Mouse (Mus musculus) splenic B cell, adult 2 months (primary cell): ENCODE measurements around the gene Neu1.
"Not testable (repeated sequence)": the region's sequence is repeated elsewhere in the genome, so short reads cannot be mapped to it uniquely, and the experiment has no call there.

ENCODE experiments used
- DNase-seq: peaks from one replicate; pipeline ENCODE4 v3.0.0-alpha.2; 2011; ENCODE audit warnings: low read depth, low spot score
- H3K27me3 ChIP-seq: 2 replicates; pipeline ENCODE4 v1.6.1; 2012; ENCODE audit warnings: mild to moderate bottlenecking, low read length, moderate library complexity, mixed read lengths; ENCODE audit not compliant: control insufficient read depth, poor library complexity, insufficient read depth, severe bottlenecking
- H3K36me3 ChIP-seq: 2 replicates; pipeline ENCODE4 v1.6.1; 2012; ENCODE audit warnings: mild to moderate bottlenecking, low read length, moderate library complexity, mixed read lengths; ENCODE audit not compliant: control insufficient read depth, poor library complexity, insufficient read depth, severe bottlenecking

Gene Neu1

DNA sequence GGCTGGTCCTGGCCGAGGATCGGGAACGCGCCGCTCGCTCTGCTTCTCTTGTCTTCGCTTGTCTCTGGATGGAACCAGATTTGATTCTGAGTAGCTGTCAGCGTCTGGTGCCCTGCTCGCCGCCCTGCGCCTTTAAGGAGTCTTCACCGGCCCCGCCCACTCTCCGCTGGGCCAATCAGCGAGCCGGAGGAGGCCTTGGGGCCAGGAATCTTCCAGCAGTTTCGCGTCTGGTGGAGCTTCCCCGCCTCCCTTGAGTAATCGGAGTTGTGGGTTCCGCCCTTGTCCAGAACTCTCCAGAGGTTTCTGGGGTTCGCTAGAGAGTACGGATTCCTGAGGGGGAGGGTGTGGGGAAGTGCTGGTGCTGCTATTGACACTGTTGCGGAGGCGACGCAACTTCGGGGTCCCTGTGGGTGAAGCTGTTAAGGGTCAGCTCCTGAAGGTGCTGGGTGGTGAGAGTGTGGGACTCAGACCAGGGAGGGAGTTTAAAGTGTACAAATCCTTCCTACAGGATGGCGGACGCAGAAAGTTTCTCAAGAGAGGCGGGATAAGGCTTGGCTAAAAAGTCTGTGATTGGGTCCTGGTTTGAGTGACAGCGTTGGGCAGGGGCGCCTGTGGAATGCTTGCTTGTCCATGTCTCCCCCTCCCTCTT, 28.2 kb downstream of the Neu1 start, which contains the start of gene Hspa1b:
Gene Hspa1b (minus strand): TSS at position 109 of the 649 bp plus-strand sequence.
- peak; percentile 90 for DNase-seq
- H3K36me3 ChIP-seq, H3K27me3 ChIP-seq: not testable (repeated sequence)

DNA sequence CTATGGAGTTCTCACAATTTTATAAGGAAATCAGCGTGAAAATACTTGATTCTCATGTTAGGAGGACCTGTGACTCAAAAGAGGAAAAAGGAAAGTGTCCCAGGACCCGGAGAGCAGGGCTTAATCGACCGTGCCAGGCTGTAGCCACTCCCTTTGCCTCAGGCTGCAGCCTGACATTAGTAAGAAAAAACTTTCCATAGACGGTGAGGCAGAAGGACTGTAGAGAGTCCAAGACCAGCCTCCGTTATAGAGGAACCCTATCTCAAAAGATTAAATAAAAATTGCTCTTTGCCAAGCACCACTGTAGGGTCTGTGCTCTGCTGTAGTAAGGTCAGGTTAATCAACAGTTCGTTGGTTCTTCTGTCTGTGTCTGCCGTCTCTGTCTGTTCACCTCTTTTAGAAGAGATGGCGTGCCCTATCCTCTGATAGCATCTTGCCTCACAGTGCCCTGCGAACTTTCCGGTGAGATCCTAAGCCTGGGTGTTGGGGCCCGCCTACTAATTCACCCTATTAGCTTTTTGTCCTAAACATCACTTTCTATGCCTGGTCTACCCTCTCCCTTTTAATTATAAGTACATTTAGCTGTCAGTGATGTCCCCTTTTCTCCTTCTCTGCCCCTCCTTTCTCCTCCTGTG, 28.9 kb downstream of the Neu1 start:
- no peaks in the 10 kb centered on the region for H3K36me3 ChIP-seq
- no peaks in the 10 kb centered on the region for H3K27me3 ChIP-seq
- DNase-seq = peak; percentile 62

DNA sequence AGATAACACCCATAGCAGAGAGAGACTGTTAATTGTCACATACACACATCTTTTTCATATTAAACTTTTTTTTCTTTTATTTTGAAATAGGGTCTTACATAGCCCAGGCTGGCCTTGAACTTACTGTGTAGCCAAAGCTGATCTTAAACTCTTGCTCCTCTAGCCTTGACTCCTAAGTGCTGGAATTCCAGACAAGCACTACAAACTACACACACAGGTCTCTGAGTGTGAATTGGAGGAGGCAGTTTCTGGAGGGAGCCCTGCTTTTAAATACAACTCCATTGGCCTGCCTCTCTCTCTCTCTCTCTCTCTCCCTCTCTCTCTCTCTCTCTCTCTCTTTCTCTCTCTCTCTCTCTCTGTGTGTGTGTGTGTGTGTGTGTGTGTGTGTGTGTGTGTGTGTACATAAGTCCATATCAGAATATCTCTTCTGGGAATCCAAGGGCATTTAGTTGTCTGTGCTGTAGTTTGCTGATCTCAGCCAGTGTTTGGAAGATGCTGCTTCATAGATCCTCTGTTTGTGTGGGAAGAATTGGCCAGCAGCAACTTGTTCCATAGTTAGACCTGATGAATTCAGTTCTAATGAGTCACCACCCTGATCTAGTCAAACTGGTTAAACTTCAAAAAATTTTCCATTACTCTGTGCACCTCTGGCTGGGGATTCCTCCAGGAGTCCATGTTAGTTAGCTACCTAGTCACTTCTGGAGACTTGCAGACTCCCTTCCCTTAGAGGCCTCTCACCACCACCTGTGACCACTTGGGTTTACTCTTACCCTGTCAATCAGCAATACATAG, 29.8 kb downstream of the Neu1 start:
- no peak for DNase-seq
- Histone ChIP-seq H3K36me3 (no peaks in the 10 kb centered on the region), H3K27me3 (no peaks in the 10 kb centered on the region)

DNA sequence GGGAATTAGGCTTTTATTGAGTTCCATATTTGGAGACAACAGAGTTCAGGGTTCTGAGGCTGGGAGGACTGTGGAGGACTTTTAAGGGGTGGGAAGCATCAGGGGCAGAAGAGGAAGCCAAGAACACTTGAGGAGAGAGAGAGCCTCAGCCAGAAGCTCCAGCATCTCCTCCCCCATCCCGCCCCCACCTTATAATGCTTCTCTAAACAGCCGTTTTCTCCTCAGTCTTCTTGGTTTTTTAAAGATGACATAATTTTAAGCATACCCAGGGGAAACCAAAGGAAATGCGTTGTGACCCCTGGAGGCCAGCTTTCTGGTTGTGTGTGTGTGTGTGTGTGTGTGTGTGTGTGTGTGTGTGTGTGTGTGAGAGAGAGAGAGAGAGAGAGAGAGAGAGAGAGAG, 31.1 kb downstream of the Neu1 start:
- H3K36me3 ChIP-seq = no peaks in the 10 kb centered on the region
- H3K27me3 ChIP-seq = no peaks in the 10 kb centered on the region
- DNase-seq = peak; percentile 53

DNA sequence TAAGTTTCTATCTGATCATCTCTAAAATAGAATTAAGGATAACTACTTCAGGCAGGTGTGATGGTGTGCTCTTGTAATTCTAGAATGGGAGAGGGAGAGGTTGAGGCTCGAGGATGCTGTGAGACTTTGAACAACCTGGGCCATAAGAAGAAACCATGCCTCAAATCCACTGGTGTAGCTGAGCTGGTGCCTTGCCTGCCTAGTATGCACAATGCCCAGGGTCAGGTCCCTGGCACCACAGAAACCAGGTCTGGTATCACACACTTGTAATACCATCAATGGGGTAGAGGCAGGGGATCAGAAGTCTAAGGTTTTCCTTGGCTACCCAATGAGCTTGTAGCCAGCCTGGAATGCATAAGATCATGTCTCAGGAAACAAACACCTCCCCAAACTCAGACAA, 31.8 kb downstream of the Neu1 start:
- H3K27me3 ChIP-seq = no peaks in the 10 kb centered on the region
- DNase-seq = no peak
- no peaks in the 10 kb centered on the region for H3K36me3 ChIP-seq

DNA sequence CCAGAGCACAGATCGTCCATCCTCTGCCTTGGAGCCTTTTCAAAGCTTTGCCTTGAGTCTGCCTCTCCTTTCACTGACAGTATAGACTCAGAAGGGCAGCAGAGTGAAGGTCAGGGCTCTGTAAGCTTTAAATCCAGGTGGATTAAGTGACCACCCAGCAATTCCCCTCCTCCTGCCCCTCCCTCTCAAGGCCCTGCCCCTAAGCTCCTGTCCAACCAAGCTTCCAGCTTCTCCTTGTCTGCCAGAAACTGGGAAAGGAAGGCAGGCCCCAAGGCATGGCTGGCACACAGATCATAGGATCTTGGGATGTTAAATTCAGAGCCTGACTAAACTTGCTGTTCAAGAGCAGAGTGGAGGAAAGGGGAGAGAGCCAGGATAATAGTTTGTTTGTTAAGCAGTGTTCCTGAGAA, 33.6 kb downstream of the Neu1 start:
- DNase-seq = no peak
- H3K36me3 ChIP-seq = no peaks in the 10 kb centered on the region
- no peaks in the 10 kb centered on the region for H3K27me3 ChIP-seq

DNA sequence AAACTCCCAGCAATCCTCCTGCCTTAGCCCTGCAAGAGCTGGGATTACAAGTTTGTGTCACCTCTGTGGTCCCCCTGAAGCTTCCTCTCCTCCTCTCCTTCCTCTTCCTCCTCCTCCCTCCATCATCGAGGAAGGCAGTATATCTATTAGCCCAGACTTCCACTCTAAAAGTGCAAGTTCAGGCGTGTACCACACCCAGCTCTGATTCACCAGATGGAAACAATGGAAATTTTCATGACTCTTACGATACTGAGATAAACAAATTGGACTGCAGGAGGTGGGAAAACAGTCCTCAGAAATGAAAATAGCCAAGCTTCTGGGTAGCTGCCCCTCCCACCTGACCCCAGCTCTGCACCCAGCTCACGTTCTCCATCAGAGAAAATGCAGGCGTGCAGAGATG, 34.6 kb downstream of the Neu1 start:
- Histone ChIP-seq H3K36me3 (no peaks in the 10 kb centered on the region), H3K27me3 (no peaks in the 10 kb centered on the region)
- DNase-seq = no peak

DNA sequence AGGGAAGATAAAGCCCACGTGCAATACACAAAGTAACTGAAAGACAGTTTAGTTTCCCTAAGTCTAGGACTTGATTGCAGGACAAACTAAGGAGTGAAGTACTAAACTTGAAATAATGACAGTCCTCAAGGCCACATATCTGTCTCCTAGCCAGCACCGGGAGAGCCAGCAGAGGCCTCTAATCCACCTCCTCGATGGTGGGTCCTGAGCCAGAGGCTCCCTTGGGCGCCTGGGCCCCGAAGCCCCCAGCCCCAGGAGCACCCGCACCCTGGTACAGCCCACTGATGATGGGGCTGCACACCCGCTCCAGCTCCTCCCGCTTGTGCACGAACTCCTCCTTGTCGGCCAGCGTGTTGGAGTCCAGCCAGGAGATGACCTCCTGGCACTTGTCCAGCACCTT, 38.8 kb downstream of the Neu1 start, which contains the start of gene Gm20481:
Gene Gm20481 (plus strand): TSS at position 91 of the 400 bp plus-strand sequence.
- H3K27me3 ChIP-seq, H3K36me3 ChIP-seq: not testable (repeated sequence)
- peak; percentile 51 for DNase-seq

DNA sequence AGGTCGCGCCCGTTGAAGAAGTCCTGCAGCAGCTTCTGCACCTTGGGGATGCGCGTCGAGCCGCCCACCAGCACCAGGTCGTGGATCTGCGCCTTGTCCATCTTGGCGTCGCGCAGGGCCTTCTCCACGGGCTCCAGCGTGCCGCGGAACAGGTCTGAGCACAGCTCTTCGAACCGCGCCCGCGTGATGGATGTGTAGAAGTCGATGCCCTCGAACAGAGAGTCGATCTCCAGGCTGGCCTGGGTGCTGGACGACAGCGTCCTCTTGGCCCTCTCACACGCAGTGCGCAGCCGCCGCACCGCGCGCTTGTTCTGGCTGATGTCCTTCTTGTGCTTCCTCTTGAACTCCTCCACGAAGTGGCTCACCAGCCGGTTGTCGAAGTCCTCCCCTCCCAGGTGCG, 39.8 kb downstream of the Neu1 start:
- not testable (repeated sequence) for DNase-seq, H3K27me3 ChIP-seq, H3K36me3 ChIP-seq

DNA sequence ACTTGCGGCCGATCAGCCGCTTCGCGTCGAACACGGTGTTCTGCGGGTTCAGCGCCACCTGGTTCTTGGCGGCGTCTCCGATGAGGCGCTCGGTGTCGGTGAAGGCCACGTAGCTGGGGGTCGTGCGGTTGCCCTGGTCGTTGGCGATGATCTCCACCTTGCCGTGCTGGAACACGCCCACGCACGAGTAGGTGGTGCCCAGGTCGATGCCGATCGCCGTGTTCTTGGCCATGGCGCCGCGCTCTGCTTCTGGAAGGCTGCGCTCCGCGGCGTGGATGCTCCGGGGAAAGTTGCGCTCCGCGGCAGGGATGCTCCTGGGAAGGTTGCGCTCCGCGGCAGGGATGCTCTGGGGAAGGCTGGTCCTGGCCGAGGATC, 40.6 kb downstream of the Neu1 start:
- not testable (repeated sequence) for DNase-seq, H3K27me3 ChIP-seq, H3K36me3 ChIP-seq

DNA sequence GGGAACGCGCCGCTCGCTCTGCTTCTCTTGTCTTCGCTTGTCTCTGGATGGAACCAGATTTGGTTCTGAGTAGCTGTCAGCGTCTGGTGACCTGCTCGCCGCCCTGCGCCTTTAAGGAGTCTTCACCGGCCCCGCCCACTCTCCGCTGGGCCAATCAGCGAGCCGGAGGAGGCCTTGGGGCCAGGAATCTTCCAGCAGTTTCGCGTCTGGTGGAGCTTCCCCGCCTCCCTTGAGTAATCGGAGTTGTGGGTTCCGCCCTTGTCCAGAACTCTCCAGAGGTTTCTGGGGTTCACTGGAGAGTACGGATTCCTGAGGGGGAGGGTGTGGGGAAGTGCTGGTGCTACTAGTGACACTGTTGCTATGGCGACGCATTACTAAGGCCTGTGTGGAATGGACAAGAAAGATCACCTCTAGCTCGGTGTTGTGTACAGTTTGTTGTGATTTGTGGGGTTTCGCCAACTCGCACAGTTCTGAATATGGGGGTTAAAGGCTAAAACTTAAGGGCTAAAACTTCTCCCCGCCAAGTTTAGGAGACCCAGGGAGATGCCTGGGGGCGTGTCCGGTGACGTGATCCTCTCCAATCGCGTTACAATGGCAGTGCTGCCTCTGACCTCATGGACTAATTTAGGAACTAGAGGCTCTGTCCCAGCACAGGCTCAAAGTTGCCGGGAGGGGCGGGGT, 41.2 kb downstream of the Neu1 start, which contains the start of the genes Hspa1a and Hspa1l:
Gene Hspa1a (minus strand): TSS at position 88 of the 681 bp plus-strand sequence.
Gene Hspa1l (plus strand): TSS at position 635 of the 681 bp plus-strand sequence.
- H3K36me3 ChIP-seq, H3K27me3 ChIP-seq: not testable (repeated sequence)
- DNase-seq = peak; percentile 91

DNA sequence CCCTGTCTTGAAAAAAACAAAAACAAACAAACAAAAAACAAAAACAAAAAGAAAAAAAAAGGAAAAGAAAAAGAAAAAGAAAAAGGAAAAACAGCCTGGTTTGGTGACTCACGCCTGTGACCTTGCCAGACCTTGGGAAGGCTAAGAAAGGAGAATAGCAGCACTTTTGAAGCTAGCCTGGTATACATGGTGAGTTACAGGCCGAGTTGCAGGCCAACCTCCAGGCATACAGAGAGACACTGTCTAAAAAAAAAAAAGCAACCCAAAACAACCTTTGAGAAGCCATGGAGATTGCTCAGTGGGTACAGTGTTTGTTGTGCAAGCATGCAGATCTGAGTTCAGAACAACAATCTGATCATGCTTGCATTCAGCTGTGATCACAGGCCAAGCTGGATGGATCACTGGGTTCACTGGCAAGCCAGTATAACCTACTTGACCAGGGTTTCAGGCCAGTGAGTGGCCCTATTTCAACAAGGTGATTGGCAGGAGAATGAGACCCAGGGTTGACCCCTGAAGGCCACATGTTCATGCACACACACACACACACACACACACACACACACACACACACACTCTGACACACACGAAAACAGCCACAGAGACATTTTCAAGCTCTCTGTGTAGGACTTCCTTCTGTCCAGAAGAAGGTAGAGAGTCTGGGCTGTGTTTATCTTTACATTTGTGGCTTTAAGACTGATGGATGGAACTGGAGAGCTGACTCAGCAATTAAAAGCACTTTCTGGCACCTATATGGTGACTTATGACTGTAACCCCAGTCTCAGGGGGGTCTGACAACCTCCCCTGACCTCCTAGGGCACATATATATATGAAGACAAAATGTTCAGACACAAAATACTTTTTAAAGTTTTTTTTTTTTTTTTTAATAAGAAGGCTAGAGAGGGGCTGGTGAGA, 44.8 kb downstream of the Neu1 start:
- DNase-seq = no peak
- Histone ChIP-seq H3K36me3 (no peaks in the 10 kb centered on the region), H3K27me3 (no peaks in the 10 kb centered on the region)

DNA sequence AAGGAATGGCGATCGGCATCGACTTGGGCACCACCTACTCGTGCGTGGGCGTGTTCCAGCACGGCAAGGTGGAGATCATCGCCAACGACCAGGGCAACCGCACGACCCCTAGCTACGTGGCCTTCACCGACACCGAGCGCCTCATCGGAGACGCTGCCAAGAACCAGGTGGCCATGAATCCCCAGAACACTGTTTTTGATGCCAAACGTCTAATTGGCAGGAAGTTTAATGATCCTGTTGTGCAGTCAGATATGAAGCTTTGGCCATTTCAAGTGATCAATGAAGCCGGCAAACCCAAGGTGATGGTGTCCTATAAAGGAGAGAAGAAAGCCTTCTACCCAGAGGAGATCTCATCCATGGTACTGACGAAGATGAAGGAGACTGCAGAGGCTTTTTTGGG, 45.9 kb downstream of the Neu1 start:
- H3K27me3 ChIP-seq = no peaks in the 10 kb centered on the region
- no peaks in the 10 kb centered on the region for H3K36me3 ChIP-seq
- no peak for DNase-seq

DNA sequence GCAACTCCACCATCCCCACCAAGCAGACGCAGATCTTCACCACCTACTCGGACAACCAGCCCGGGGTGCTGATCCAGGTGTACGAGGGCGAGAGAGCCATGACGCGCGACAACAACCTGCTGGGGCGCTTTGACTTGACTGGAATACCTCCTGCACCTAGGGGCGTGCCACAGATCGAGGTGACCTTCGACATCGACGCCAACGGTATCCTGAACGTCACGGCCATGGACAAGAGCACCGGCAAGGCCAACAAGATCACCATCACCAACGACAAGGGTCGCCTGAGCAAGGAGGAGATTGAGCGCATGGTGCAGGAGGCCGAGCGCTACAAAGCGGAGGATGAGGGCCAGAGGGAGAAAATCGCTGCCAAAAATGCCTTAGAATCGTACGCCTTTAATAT, 47.2 kb downstream of the Neu1 start:
- no peaks in the 10 kb centered on the region for H3K27me3 ChIP-seq
- DNase-seq = no peak
- no peaks in the 10 kb centered on the region for H3K36me3 ChIP-seq
